Mouse (Mus musculus): Measurements from ENCODE around the gene Olfr1490. TPM values are rescaled to one million over a fixed set of nuclear protein-coding genes. Genes with fewer than 3 reads are reported as not detected.
"Not testable (repeated sequence)": the region's sequence is repeated elsewhere in the genome, so short reads cannot be mapped to it uniquely, and the experiment has no call there.

Olfr1490 gene
- total RNA-seq (2021), result not detected
- long read RNA-seq, experiment 1, result 0 reads
- long read RNA-seq, experiment 2, result 0 reads

DNA sequence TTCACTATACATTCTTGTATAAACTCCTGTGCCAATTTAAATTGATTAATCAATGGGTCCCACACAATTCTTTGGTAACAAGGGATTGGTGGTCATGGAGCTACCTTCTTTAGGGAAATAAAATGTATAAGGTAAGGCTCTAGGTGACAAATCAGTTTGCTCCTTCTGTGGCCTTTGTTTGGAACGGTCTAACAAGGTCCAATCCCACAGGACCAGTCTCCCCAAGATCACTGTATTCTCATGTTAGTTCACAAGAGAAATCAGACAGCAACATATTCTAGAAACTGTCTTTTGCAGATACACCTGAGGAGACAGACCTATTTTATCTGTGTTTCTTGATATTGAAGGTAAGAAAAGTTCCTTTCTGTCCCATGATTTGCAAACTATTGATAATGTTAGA is at the start of gene Olfr1490:
Olfr1490 (plus strand) TSS at position 301 of the 400 bp plus-strand sequence.
- DNase-seq, result no peak
- intact Hi-C loops (cut with DNase I), result no loop called here

DNA sequence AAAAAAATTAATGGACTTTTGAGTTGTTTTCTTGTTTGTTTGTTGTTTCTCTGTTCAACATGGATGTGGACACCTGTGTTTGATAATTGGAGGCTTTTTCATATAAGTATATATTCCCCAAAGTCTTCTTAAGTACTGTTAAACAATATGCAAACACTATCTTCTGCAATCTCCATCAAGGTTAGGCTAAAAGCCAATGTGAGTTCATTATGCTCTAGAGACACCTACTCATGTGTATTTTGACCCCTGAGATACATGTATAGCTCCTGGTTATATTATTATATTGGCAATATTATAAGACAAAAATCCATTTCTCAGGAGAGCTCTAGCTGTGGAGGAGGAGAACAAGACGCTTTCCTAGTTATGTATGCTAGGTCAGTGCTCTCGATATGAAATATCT is 33.8 kb upstream of the Olfr1490 start, which contains the start of gene Olfr1487:
Olfr1487 (plus strand) TSS at position 301 of the 400 bp plus-strand sequence.
- DNase-seq; intact Hi-C loops (cut with DNase I): not testable (repeated sequence)

DNA sequence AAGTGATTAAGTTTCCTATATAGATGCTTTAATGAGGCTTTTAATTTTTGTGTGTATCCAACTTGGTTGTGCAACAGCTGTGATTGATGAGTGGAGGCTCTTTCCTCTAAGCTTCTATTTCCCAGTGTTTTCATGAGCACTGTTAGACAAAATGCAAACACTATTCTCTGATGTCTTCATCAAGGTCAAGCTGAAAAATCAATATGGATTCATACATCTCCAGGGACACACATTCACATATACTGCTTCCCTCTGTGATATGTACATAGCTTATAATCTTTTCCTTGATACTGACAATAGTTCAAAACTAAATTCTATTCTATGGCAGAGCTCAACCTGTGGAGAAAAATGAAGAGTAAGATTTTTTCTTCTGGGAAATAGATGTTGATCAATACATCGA is 19.6 kb upstream of the Olfr1490 start, which contains the start of gene Olfr1489:
Olfr1489 (plus strand) TSS at position 301 of the 400 bp plus-strand sequence.
- intact Hi-C loops (cut with DNase I), result no loop called here

DNA sequence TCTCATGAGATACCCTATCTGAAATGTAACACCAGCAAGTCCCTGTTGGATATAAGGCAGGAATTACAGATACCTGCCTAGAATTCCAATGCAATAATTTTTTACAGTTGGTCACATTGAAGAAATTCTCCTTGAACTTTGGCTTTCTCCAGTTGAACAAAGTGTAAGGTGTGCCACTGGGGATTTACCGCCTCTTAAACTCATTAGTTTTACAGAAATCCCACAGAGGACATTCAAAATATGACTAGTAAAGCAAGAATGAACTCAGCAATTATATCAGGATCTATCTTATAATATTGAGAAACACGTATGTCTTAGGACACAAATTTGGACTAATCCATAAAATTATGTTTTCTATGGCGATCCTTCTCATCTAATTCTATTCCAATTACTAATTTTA is 46.1 kb downstream of the Olfr1490 start, which contains the start of gene Olfr1491:
Olfr1491 (plus strand) TSS at position 301 of the 400 bp plus-strand sequence.
- intact Hi-C loops (cut with DNase I), result no loop called here
- no peak for DNase-seq

More for the DNA sequence above, 19.6 kb upstream of the Olfr1490 start, which contains the start of gene Olfr1489:
- DNase-seq, result no peak

Small RNA genes within 50 kb of the gene (microRNA-seq; reads per million reads assigned to microRNA genes)
- gene Gm23931, result 0 reads per million in 2 experiments

Other genes starting within 250 kb of the Olfr1490 start
- not detected for gene Olfr1469, start 243.2 kb upstream of the Olfr1490 start, total RNA-seq (2021)
- not detected for gene Olfr1471, start 207.7 kb upstream of the Olfr1490 start, total RNA-seq (2021)
- not detected for gene Olfr1472, start 195.0 kb upstream of the Olfr1490 start, total RNA-seq (2021)
- gene Olfr1474, start 181.5 kb upstream of the Olfr1490 start, total RNA-seq (2021), result not detected
- not detected for gene Olfr1475, start 170.9 kb upstream of the Olfr1490 start, total RNA-seq (2021)
- gene Olfr1477, start 150.5 kb upstream of the Olfr1490 start, total RNA-seq (2021), result not detected
- gene Olfr1480, start 123.2 kb upstream of the Olfr1490 start, total RNA-seq (2021), result not detected
- gene Olfr1484, start 67.6 kb upstream of the Olfr1490 start, total RNA-seq (2021), result not detected
- not detected for gene Olfr1487, start 33.7 kb upstream of the Olfr1490 start, total RNA-seq (2021)
- not detected for gene Olfr1489, start 19.5 kb upstream of the Olfr1490 start, total RNA-seq (2021)
- not detected for gene Olfr1491, start 46.2 kb downstream of the Olfr1490 start, total RNA-seq (2021)
- not detected for gene Olfr1493-ps1, start 72.2 kb downstream of the Olfr1490 start, total RNA-seq (2021)
- gene Olfr1494, start 88.6 kb downstream of the Olfr1490 start, total RNA-seq (2021), result not detected
- not detected for gene Olfr1495, start 113.5 kb downstream of the Olfr1490 start, total RNA-seq (2021)
- gene Olfr1496, start 126.8 kb downstream of the Olfr1490 start, total RNA-seq (2021), result not detected
- gene Olfr1497, start 147.1 kb downstream of the Olfr1490 start, total RNA-seq (2021), result not detected
- not detected for gene Olfr1499, start 168.4 kb downstream of the Olfr1490 start, total RNA-seq (2021)
- gene Olfr1500, start 179.4 kb downstream of the Olfr1490 start, total RNA-seq (2021), result not detected
- gene Olfr1501, start 199.6 kb downstream of the Olfr1490 start, total RNA-seq (2021), result not detected
- not detected for gene Olfr1502, start 210.7 kb downstream of the Olfr1490 start, total RNA-seq (2021)
- not detected for gene Olfr1504, start 246.8 kb downstream of the Olfr1490 start, total RNA-seq (2021)

All from heart, postnatal 14 days (tissue).